ENCODE assay signal across 16 mouse cellular contexts in genomic region chr19:36874651-36875050, GRCm38 (mm10).
"Had no signal": no experiment of that assay in that cellular context is flagged by ENCODE, and none has a peak within 500 bp of the region (broad histone marks: within the 10 kb centered on the region; RNA-seq: fewer than 3 reads in every experiment).

No protein-coding gene starts in this region.

- DNase-seq: heart, postnatal 10 days; heart, postnatal 14 days; heart, postnatal 36 days; heart, postnatal 4 days; kidney, adult 11 months; kidney, adult 18-20 months; kidney, adult 2 months; kidney, adult 8-10 months; kidney, adult 9 months; kidney, postnatal 10 days; kidney, postnatal 14 days; kidney, postnatal 25 days; kidney, postnatal 36 days; kidney, postnatal 4 days; layer of hippocampus, adult 9-11 months; layer of hippocampus, postnatal 36 days had no signal
